Mouse (Mus musculus) splenic B cell, adult 2 months (primary cell): ENCODE measurements at regions not wholly inside any gene's neighbourhood (a gene's known extent, or its start where the extent isn't known, plus 50 kb on each side); places are given as distances from the start of the nearest gene placed in this dataset.

Source experiments
- DNase-seq: peaks from one replicate; pipeline ENCODE4 v3.0.0-alpha.2; 2011; ENCODE audit warnings: low read depth, low spot score
- H3K27me3 ChIP-seq: 2 replicates; pipeline ENCODE4 v1.6.1; 2012; ENCODE audit warnings: mild to moderate bottlenecking, low read length, moderate library complexity, mixed read lengths; ENCODE audit not compliant: control insufficient read depth, poor library complexity, insufficient read depth, severe bottlenecking
- H3K36me3 ChIP-seq: 2 replicates; pipeline ENCODE4 v1.6.1; 2012; ENCODE audit warnings: mild to moderate bottlenecking, low read length, moderate library complexity, mixed read lengths; ENCODE audit not compliant: control insufficient read depth, poor library complexity, insufficient read depth, severe bottlenecking

DNA sequence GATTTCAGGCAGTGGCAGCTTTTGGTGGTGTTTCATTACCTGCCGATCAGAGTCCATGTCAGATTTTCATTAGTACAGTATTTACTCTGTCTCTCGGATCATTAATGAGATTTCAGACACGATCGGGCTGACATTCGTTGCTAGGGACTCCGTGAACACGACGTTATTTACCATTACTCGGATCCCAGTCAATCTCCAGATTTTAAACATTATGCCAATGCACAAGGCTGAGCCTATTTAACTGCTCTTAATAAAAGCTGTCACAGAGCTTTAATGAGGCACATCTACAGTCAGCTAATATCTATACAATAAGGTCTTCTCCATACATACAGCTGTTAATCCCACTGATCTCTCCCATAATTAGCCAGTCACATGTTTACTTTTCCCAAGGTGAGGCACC lies 283.0 kb upstream of the Kynu start:
- H3K27me3 ChIP-seq: no peaks in the 10 kb centered on the region
- no peak for DNase-seq
- no peaks in the 10 kb centered on the region for H3K36me3 ChIP-seq

DNA sequence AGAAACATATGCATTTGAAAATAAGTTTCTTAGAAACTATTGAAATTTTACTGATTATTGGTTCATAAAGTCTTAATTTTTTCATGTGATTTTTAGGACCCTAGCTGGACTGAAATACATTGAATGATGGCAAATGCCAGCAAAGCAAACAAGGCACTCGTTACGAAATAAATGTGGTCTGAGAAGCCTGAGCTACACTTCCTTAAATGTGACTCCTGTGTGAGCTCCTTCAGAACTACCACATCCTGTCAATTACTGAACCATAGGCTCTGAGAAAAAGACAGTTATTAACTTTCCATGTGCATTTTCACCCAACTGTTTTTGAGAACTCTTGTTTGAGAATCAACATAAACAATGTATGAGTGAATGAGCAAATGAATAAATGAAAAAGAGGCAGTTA lies 281.1 kb upstream of the Kynu start:
- Histone ChIP-seq H3K27me3 (no peaks in the 10 kb centered on the region), H3K36me3 (no peaks in the 10 kb centered on the region)
- peak; percentile 27 for DNase-seq

DNA sequence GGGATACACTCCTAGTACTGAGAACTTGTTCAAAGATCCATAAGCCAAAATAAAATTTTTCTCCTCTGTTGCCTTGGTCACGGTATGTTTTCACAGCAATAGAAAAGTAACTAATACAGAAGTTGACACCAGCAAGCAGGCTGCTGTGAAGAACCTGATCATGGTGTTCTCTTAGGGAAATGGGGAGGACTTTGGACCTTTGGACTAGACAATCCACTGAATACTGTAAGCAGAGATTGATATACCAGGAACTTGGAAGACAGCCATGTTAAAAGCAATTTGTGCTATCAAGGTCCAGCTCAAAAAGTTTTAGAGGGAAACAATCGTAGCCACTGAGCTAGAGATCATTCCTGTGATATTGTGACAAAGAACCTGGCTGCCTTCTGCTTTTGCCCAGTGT lies 259.3 kb upstream of the Kynu start:
- no peak for DNase-seq
- Histone ChIP-seq H3K27me3 (no peaks in the 10 kb centered on the region), H3K36me3 (no peaks in the 10 kb centered on the region)

DNA sequence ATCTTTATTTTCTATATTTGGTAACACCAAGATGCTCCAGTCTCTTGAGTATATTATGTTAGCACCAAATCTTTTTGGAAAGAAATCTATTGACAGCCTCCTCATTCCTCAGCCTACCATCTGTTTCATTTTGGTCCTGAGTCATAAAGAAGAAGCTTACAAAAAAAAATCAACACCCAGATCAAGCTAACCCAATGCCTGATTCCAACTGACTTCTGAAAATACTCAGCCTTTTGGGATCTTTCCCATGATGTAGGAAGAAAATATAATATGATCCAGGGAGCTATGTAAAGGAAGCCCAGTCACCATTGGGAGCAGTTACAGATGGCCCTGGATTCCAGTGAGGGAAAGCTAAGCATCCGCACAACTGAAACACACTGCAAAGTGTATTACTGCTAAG lies 231.3 kb upstream of the Kynu start:
- DNase-seq: no peak
- no peaks in the 10 kb centered on the region for H3K36me3 ChIP-seq
- no peaks in the 10 kb centered on the region for H3K27me3 ChIP-seq

DNA sequence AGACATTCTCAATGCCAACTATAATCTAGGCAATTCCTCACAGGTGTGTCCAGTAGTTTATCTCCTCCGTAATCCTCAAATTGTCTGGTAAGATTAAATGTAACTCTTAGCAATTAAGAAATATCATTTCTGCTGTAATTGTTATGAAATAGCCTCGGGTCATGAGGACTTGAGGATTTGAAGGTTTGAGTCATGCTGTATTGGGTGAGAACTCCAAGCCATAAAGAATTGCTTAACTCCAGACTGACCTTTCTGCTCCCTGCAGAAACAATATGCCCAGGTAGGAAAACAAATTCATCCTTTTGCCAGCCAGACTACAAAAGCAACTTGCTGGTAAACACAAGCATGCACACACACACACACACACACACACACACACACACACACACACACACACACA lies 190.8 kb upstream of the Kynu start:
- DNase-seq: no peak
- Histone ChIP-seq H3K27me3 (no peaks in the 10 kb centered on the region), H3K36me3 (no peaks in the 10 kb centered on the region)

DNA sequence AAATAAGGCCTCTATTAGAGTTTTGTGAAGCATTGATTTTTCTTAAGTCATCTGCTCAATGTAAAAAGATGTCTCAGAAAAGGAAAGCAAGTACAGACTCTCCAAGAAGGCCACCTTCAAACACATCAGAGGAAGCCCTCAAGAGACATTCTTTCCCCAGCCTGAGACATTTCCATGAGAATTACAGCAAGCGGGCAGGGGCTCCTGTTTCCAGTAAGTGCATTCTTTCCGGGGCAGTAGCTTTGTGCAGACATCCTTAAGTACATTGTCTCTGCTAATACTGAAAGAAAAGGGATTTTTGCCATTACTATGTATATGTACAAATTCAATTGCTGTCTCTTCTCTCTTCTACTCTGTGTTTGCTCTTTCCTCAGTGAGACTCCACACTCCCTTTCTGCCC lies 189.3 kb upstream of the Kynu start:
- no peak for DNase-seq
- H3K36me3 ChIP-seq: no peaks in the 10 kb centered on the region
- H3K27me3 ChIP-seq: no peaks in the 10 kb centered on the region

DNA sequence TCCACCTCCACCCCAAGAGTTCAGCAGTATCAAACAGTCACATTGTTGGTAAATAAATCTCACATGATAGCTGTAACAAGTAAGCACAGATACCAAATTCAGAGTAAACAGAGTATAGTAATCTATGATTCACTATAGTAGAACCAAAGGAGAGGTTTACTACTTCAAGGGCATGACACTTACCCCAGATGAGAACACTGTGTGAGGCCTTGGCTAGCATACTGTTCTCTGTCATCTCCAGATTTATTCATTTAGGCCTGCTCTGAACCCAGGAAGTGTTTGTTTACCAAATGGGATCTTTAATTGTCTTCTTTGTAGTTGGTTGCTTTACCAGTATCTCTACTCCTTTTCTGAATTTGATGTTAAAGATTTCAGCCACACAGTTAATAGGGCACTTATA lies 151.8 kb upstream of the Kynu start:
- DNase-seq: no peak
- H3K27me3 ChIP-seq: no peaks in the 10 kb centered on the region
- H3K36me3 ChIP-seq: no peaks in the 10 kb centered on the region

DNA sequence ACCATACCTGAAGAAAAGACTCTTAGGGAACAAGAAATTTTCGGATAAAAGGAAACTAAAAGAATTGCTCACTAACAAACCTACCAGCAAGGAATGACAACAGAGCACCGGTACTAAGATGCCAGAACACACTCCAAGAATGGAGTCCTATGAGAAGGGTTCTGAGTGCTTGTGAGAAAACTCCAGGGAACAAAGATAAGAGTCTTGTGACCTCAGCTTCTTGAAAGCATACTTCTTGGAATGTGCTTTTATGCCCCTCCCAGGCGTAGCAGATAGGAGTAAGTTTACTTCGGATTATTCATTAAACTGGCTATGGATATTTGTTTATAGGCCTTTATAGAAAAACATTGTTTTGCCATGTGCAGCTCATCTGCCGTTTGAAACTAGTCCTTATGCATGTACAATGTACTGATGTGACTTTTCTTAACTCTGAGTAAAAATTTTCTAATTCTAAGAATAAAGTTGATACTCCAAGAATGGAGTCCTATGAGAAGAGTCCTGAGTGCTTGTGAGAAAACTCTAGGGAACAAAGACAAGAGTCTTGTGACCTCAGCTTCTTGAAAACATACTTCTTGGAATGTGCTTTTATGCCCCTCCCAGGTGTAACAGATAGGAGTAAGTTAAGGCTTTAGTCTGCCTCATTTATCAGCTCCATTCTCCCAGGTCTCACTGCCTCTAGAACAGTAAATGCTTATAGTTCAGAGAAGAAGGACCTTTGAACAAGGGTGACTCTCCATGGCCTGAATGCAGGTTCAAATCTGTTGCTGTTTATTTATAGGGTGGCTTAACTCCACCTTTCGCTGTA lies 150.8 kb upstream of the Kynu start:
- Histone ChIP-seq H3K36me3 (no peaks in the 10 kb centered on the region), H3K27me3 (no peaks in the 10 kb centered on the region)
- DNase-seq: no peak

DNA sequence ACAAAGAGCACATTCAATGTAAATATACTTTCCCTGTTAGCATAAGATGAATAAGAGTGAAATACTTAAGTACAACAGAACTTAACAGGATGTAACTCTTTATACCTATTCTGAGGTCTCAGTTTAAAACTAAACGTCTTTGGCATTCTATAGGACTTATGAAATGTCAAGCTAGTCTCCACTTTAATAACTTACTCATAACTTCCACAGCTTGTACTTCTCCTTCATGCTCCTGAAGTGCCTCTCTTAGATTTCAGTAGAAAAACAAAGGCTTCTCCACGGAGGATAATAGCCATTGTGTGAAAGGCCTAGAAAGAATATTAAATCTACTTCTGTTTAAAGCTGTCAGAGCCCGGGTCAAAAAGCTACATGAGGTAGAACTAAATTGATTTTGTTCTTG lies 117.9 kb upstream of the Kynu start:
- no peaks in the 10 kb centered on the region for H3K36me3 ChIP-seq
- no peak for DNase-seq
- H3K27me3 ChIP-seq: no peaks in the 10 kb centered on the region

DNA sequence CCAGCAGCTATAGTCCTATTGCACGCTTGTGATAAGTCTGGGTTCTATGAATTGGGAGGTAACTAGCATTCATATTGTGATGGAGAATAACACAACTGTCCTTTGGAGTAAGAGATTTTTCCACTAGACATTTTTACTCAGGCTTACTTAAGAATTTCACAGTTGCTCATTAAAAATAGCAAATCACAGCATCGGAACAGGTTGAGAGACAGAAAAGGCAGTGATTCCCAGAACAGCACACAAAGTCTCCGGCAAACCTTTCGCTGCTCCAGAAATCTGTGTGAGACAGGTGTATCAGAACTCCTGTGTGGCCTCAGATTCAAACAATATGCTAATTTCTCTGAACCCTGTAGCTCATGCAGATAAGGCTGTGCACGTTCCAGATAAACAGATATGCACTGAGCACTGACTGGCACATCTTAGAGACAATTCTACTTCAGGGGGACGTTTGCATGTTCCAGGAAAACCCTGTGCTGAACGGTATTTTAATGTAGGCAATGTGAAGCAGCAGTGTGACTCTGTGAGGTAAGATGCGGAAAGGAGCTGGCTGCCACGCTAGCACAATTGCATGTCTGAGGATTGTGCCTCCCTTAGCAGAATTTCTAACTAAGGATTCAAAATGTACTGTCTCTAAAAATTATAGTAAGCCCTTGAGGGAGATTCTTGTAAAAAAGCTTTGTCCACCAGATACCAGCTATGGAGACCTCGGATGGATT lies 99.8 kb upstream of the Kynu start:
- no peaks in the 10 kb centered on the region for H3K27me3 ChIP-seq
- no peaks in the 10 kb centered on the region for H3K36me3 ChIP-seq
- no peak for DNase-seq

DNA sequence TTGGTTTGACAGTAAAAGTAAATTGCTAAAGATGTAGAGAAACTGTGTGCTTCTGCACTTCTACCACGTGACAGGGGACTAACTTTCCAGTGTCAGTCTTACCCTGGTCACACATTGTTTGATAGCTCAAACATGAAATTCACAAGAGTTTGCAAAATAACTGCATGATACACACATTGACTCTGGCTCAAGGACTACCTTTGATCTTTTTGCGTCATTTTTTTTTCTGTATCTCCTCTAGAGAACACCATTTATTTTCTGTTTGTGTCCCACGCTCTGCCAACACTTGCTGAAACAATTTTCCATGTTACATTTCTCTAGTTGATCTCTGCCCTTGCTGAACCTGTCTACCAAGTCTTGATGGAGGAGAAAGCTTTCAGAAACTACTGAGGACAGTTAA lies 86.0 kb upstream of the Kynu start:
- no peak for DNase-seq
- H3K27me3 ChIP-seq: no peaks in the 10 kb centered on the region
- no peaks in the 10 kb centered on the region for H3K36me3 ChIP-seq

DNA sequence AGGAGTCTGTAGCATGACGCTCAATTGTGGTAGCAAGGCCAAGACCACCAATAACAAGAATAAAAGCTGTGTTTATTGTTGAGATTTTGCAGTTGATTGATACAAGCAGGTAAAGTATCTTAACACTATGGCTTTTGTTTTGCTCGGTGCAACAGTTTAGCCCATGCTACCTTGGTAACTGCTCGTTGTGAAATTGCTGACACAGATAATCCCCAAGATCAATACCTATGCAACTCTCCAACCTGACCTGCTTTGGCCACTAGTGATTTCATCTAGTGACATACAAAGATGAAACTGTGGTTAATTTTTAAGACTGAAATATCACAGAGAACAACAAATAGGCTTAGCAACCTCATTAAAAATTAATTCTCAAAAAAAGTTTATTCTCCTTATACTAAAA lies 85.2 kb upstream of the Kynu start:
- Histone ChIP-seq H3K36me3 (no peaks in the 10 kb centered on the region), H3K27me3 (no peaks in the 10 kb centered on the region)
- DNase-seq: no peak

DNA sequence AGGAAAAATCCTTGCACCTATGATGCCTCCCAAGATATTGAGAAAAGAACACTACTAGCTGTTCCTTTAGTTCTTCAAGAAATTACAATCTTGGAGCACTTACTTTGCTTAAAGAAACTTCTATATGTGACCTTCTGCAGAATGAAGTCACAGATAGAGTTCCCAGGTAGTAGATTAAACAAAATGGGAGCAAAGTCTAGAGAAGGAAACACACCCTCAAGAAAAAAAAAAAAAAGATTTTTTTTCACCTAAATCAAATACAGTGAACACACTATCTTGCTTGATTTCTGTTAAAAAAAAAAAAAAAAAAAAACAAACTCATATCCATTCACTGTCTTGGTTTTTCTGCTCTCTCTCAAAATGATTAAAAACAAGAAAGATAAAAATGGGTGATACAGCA lies 76.6 kb upstream of the Kynu start:
- Histone ChIP-seq H3K27me3 (no peaks in the 10 kb centered on the region), H3K36me3 (no peaks in the 10 kb centered on the region)
- DNase-seq: no peak

DNA sequence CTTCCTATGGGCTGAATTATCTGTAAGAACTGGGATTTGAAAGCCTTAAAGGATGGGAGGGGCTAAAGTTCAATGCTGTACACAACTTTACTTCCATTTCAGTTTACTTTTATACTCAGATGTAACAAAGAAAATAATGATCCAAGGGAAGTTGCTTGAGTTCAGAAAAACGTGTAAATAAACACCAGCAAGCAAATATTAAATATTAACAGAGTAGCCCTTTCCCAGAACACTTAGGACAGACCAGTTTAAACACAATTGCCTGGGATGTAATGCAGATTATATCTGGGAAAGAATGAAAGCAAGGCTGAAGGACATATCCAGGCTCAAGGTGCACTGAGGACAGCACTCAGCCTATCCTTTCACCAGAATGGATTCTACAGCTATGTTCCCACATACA lies 75.3 kb upstream of the Kynu start:
- DNase-seq: no peak
- no peaks in the 10 kb centered on the region for H3K27me3 ChIP-seq
- H3K36me3 ChIP-seq: no peaks in the 10 kb centered on the region
